Mouse (Mus musculus) myocyte (in vitro differentiated cells): ENCODE results near the gene Cdc42ep1.
A peak's percentile ranks its signal among the peaks of the same experiment; 100 is the strongest.

ENCODE experiments used
- CEBPB ChIP-seq: IDR thresholded peaks from 2 replicates; pipeline ENCODE4 v1.6.1; 2011; ENCODE audit warnings: mild to moderate bottlenecking, moderate library complexity; ENCODE audit not compliant: poor library complexity, insufficient read depth, severe bottlenecking
- E2F4 ChIP-seq: IDR thresholded peaks from one replicate; pipeline ENCODE4 v1.6.1; 2011; ENCODE audit warnings: mild to moderate bottlenecking, control low read depth, moderate library complexity; ENCODE audit not compliant: insufficient read depth
- MAX ChIP-seq: IDR thresholded peaks from one replicate; pipeline ENCODE4 v1.6.1; 2011; ENCODE audit warnings: low read depth, mild to moderate bottlenecking, control low read depth
- MYOG ChIP-seq, 3 experiments: IDR thresholded peaks; one replicate each; pipeline ENCODE4 v1.6.1; 2011; ENCODE audit warnings: control low read depth in 2 of 3, low read depth in 2 of 3, mild to moderate bottlenecking in 2 of 3; ENCODE audit not compliant: insufficient read length in 2 of 3, control insufficient read depth in 1 of 3, insufficient read depth in 1 of 3
- POLR2A ChIP-seq: IDR thresholded peaks from one replicate; pipeline ENCODE4 v1.6.1; 2011; ENCODE audit warnings: low read depth, mild to moderate bottlenecking, control low read depth, moderate library complexity; ENCODE audit not compliant: insufficient read length
- POLR2AphosphoS2 ChIP-seq: IDR thresholded peaks from one replicate; pipeline ENCODE4 v1.6.1; 2011; ENCODE audit warnings: low read depth, control low read depth; ENCODE audit not compliant: insufficient read length
- REST ChIP-seq: IDR thresholded peaks from one replicate; pipeline ENCODE4 v1.6.1; 2011; ENCODE audit warnings: mild to moderate bottlenecking, control low read depth, moderate library complexity; ENCODE audit not compliant: insufficient read depth, insufficient read length
- SRF ChIP-seq: IDR thresholded peaks from one replicate; pipeline ENCODE4 v1.6.1; 2011; ENCODE audit warnings: low read depth; ENCODE audit not compliant: control insufficient read depth, insufficient read length
- TCF12 ChIP-seq: IDR thresholded peaks from one replicate; pipeline ENCODE4 v1.6.1; 2011; ENCODE audit warnings: mild to moderate bottlenecking, control low read depth; ENCODE audit not compliant: poor library complexity, insufficient read depth, severe bottlenecking
- USF1 ChIP-seq: IDR thresholded peaks from one replicate; pipeline ENCODE4 v1.6.1; 2011; ENCODE audit warnings: low read depth, mild to moderate bottlenecking, control low read depth, moderate library complexity

DNA sequence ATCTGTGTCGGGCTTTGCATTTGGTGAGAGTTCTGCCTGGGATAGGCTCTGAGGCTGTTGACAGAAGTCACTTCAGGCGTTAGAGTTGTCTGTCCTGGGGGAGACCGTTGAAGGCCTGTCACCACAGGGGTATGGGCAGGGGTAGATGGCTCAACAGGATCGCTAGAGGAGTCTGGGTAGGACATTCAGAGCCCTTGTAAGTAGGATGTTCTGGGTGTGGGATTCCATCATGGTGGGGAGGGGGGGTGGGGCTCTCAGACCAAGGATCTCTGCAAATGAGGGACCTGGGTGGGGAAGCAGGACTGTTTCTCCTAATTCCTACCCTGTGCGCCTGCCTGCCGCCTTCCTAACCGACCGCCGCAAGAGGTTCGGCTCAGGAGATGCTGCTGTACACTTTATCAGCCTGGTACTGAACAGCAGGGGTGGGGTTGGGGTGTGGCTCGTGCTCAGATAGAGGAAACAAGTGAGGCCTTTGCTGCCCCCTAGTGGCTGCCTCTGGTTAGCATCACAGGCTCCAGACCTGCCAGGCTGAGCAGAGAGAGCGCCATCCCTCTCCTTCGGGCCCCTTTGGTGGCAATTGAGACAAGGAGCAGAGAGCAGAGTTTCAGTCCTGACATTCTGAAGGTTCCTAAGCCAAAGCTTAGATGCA lies 9.2 kb downstream of the Cdc42ep1 start:
- peak; percentile 49 for TF ChIP-seq POLR2A
- TF ChIP-seq TCF12 = no peak
- TF ChIP-seq SRF = no peak
- no peak for TF ChIP-seq MAX
- TF ChIP-seq MYOG (IDR thresholded peaks at IDR 0.05; ENCODE audit: control insufficient read depth in 1 of 3, insufficient read depth in 1 of 3, insufficient read length in 2 of 3, low read depth in 2 of 3) = no peak
- TF ChIP-seq REST = no peak
- TF ChIP-seq USF1 = no peak
- TF ChIP-seq POLR2AphosphoS2 = peak; percentile 92
- TF ChIP-seq E2F4 = no peak
- no peak for TF ChIP-seq CEBPB
